Mouse (Mus musculus) embryonic fibroblast, embryonic 13.5 days (primary cell): Measurements from ENCODE around the gene G6pc.

ENCODE experiments used
- CTCF ChIP-seq: IDR thresholded peaks from 2 replicates; pipeline ENCODE4 v1.5.1; 2011; ENCODE audit warnings: mild to moderate bottlenecking, control low read depth, low read length, moderate library complexity, borderline replicate concordance; ENCODE audit not compliant: insufficient read depth
- POLR2A ChIP-seq: IDR thresholded peaks from 2 replicates; pipeline ENCODE4 v1.6.1; 2011; ENCODE audit warnings: low read depth, mild to moderate bottlenecking, control low read depth, low read length, moderate library complexity

GRCm38 (mm10) chr11:101419610-101420009 is 52.2 kb downstream of the G6pc start:
- TF ChIP-seq CTCF = no peak
- no peak for TF ChIP-seq POLR2A
